Mouse (Mus musculus) gastrocnemius, postnatal 36 days (tissue): Measurements from ENCODE around the gene Abcc12. TPM values are rescaled to one million over a fixed set of nuclear protein-coding genes. Genes with fewer than 3 reads are reported as not detected.

Experiments
- DNase-seq, 2 experiments: peaks; one replicate each; pipeline ENCODE4 v3.0.0; 2022
- intact Hi-C: fragments of 180-260 bp; cut with DNase I; formaldehyde crosslinking; loops from one replicate; pipeline ENCODE4 v1.15.1; 2025
- microRNA-seq, 2 experiments: library from miRNA; unstranded; fragments of <30 nt; microRNA quantifications; one replicate each; pipeline ENCODE4 v1.2.0; 2021
- total RNA-seq, 2 experiments: library from RNA; stranded (reverse); gene quantifications; 2 replicates each; pipeline ENCODE4 v1.2.3; 2021

Gene Abcc12
- total RNA-seq, 2 experiments from 2014 or later, result 0.05 TPM; not detected in 1

DNA sequence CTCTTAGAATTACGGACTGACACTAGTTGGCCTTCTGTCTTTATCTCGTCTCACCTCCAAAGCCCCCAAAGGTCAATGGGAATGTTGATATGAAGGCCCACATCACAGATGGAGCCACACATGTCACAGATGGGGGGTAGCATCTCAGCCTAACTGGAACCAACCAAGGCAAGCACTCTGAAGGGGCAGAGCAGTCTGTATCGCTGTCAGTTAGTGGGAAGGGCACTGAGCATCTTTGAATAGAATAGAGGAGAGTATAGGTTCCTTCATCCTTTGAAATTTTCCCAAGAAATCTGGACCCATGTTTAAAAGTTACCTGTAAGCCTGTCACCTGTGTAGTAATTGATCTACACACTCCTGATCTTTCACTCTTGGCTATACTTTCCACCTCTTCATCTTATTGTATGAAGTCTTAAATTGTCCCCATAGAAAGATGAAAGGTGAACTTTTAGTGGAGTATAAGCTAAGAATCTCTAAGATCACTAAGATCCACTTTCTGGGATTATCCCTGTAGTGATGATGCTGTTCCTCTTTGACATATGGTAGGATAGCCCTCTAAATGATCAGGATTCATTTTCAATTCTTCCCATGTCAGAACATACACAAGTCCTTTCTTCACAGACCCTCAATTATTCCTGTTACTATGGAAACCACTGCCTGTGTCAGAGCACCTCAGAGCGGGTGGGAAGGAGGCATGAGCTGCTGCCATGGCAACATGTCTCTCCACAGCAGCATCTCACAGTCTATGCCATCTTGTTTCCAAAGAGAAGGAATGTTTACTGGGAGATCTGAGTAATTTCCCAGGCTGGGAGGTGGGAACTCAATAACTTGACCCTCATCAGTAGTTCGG lies 142.1 kb downstream of the Abcc12 start:
- DNase-seq, result no peak
- intact Hi-C loops, result no loop called here

DNA sequence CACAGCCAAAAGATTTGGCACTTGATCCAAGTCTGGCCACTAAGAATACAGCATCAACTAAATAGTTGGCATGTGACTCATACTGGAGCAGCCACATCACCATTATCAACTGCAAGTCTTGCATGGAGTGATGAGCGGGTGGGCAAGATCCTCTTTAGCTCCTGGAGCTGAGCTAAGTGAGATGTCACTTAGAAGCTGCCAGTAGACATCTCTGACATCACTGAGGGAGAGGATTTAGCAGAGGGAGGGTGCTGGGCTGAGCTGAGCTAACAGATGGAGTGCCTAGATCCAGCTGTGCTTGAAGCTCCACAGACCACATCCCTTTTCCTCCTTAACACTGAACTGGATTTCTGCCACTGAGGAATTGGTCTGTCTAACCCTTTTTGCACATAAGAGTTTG lies 143.1 kb downstream of the Abcc12 start:
- intact Hi-C loops, result no loop called here
- DNase-seq, result no peak

Small RNA genes within 50 kb of the gene (microRNA-seq; reads per million reads assigned to microRNA genes)
- 0 reads per million in 2 experiments for gene Gm44348

Other genes starting within 250 kb of the Abcc12 start
- gene Lonp2, start 43.4 kb upstream of the Abcc12 start, total RNA-seq, result 10 to 100 TPM; 46.8 to 48.9 TPM
- 1 to 10 TPM; 3.9 to 7.0 TPM for gene Gm10638, start 165.0 kb upstream of the Abcc12 start, total RNA-seq
- gene Siah1a, start 165.2 kb upstream of the Abcc12 start, total RNA-seq, result 10 to 100 TPM in 1 of 2 experiments, 1 to 10 TPM in 1; 9.6 to 10.8 TPM